Mouse (Mus musculus) left cerebral cortex, postnatal 36 days (tissue): Measurements from ENCODE around the gene Tff3. TPM values are rescaled to one million over a fixed set of nuclear protein-coding genes. Genes with fewer than 3 reads are reported as not detected.

Experiments used
- DNase-seq, 2 experiments: peaks; one replicate each; pipeline ENCODE4 v3.0.0; 2021 to 2022; ENCODE audit warnings: low spot score in 2 of 2, mixed read lengths in 1 of 2
- intact Hi-C: fragments of 180-260 bp; cut with DNase I; formaldehyde crosslinking; loops from one replicate; pipeline ENCODE4 v1.15.1; 2025
- total RNA-seq, 2 experiments: library from RNA; stranded (reverse); gene quantifications; 2 replicates each; pipeline ENCODE4 v1.2.3; 2021

The Tff3 gene
- total RNA-seq, 2 experiments from 2014 or later = not detected

- DNase-seq = no peak
- intact Hi-C loops = no loop called here
Observed at GRCm38 (mm10) chr17:31082296-31083078, 47.0 kb downstream of the Tff3 start.

GRCm38 (mm10) chr17:31079078-31079840, 50.2 kb downstream of the Tff3 start:
- DNase-seq = no peak
- intact Hi-C loops = loop anchor here (5.0 kb wide), 1 partner anchor 242 kb away; no protein-coding TSS in a partner anchor

GRCm38 (mm10) chr17:31078581-31078980, 50.9 kb downstream of the Tff3 start:
- intact Hi-C loops = loop anchor here (5.0 kb wide), 1 partner anchor 241 kb away; no protein-coding TSS in a partner anchor
- DNase-seq = no peak

GRCm38 (mm10) chr17:31077561-31077960, 51.9 kb downstream of the Tff3 start:
- intact Hi-C loops = loop anchor here (5.0 kb wide), 1 partner anchor 240 kb away; no protein-coding TSS in a partner anchor
- DNase-seq = no peak

GRCm38 (mm10) chr17:31075471-31075870, 54.0 kb downstream of the Tff3 start:
- intact Hi-C loops = loop anchor here (5.0 kb wide), 1 partner anchor 238 kb away; no protein-coding TSS in a partner anchor
- no peak for DNase-seq

Other genes starting within 250 kb of the Tff3 start
- 1 to 10 TPM in 1 of 2 experiments, under 1 TPM in 1; 0.42 to 1.1 TPM for gene Glp1r, start 227.8 kb downstream of the Tff3 start, total RNA-seq
- gene Umodl1, start 175.0 kb downstream of the Tff3 start, total RNA-seq = under 1 TPM; 0.17 to 0.34 TPM
- gene Abcg1, start 72.0 kb downstream of the Tff3 start, total RNA-seq = 10 to 100 TPM; 65.5 to 77.2 TPM
- not detected for gene Tff2, start 14.6 kb upstream of the Tff3 start, total RNA-seq
- gene Tff1, start 35.6 kb upstream of the Tff3 start, total RNA-seq = not detected
- not detected for gene Tmprss3, start 69.3 kb upstream of the Tff3 start, total RNA-seq
- gene Ubash3a, start 78.2 kb upstream of the Tff3 start, total RNA-seq = not detected
- gene Rsph1, start 147.7 kb upstream of the Tff3 start, total RNA-seq = 10 to 100 TPM; 14.0 to 15.1 TPM
- gene Slc37a1, start 157.1 kb upstream of the Tff3 start, total RNA-seq = 1 to 10 TPM; 8.2 to 9.9 TPM